7 mouse cellular contexts compared by ENCODE assay signal in the genomic region with DNA sequence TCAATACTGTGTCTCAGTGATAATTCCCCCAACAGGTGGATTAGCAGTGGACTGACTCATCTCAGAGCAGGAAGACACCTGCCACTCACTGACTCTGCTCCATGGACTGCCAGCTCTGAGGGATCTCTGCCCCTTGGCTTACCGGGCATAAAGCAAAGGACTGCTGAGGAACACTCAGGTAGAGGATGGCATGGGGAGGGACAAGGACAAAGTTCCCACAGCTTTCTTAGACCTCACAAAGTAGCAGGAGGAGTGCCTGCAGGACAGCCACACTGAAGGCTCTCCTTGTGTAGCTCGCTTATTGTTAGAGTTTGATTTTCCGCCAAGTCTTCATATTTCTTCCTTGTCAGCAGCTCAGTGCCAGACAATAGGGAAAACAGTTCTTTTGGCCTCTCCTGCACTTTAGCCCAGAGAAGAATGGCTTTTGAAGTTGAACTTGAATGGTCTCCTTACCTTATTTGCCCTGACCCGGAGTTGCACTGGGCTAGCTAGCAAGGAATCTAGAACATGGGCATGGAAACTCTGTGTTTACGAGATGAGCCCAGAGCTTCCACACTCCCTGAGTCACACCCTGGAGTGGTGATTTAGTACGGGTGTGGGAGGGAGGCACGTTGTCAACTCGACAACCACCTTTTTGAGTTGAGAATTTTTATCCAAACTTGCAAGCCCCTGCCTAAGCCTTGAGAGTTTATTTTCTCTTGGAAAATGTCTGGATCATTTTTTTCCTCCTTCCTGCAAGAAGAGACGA.
DNase-seq lines count a peak whose midpoint lies in the region; ATAC-seq lines count a peak whose summit lies in the region.

No protein-coding gene starts in this region.

- no peaks in the 10 kb centered on the region for H3K9me3 ChIP-seq in limb, embryonic 15.5 days
- no peaks in the 10 kb centered on the region for H3K9me3 ChIP-seq in hindbrain, embryonic 14.5 days (ENCODE audit: control insufficient read depth, low read length)
- no peaks in the 10 kb centered on the region for H3K9me3 ChIP-seq in hindbrain, embryonic 13.5 days

- 38% methylated on average over 9 of the region's 9 CpGs for WGBS in limb, embryonic 15.5 days
- 54% methylated on average over 9 of the region's 9 CpGs for WGBS in hindbrain, embryonic 14.5 days
- 62% methylated on average over 9 of the region's 9 CpGs for WGBS in hindbrain, embryonic 13.5 days

- DNase-seq in urinary bladder, postnatal 25 days (ENCODE audit: low spot score): peak; percentile 10
- no peak for DNase-seq in urinary bladder, postnatal 10 days (ENCODE audit: low spot score)
- peak; percentile 69 for DNase-seq in gastrocnemius, postnatal 25 days
- no peak for DNase-seq in hindbrain, embryonic 14.5 days (ENCODE audit: low spot score)
- no peak for DNase-seq in MN1 (ENCODE audit: low spot score)

- H3K4me2 ChIP-seq in limb, embryonic 15.5 days: no peak overlapping the region
- no peak overlapping the region for H3K4me2 ChIP-seq in hindbrain, embryonic 14.5 days (replicated peaks)
- H3K4me2 ChIP-seq in hindbrain, embryonic 13.5 days: no peak overlapping the region

- H3K4me3 ChIP-seq in limb, embryonic 15.5 days: no peak overlapping the region
- H3K4me3 ChIP-seq in hindbrain, embryonic 14.5 days (replicated peaks; ENCODE audit: low read length): no peak overlapping the region
- no peak overlapping the region for H3K4me3 ChIP-seq in hindbrain, embryonic 13.5 days

- H3K36me3 ChIP-seq in limb, embryonic 15.5 days: no peaks in the 10 kb centered on the region
- H3K36me3 ChIP-seq in hindbrain, embryonic 14.5 days (replicated peaks; ENCODE audit: control insufficient read depth, insufficient read depth): no peaks in the 10 kb centered on the region
- no peaks in the 10 kb centered on the region for H3K36me3 ChIP-seq in hindbrain, embryonic 13.5 days

- H3K27me3 ChIP-seq in limb, embryonic 15.5 days: no peaks in the 10 kb centered on the region
- H3K27me3 ChIP-seq in hindbrain, embryonic 14.5 days (ENCODE audit: control insufficient read depth, insufficient read depth, low read length): peaks cover 42% of the 10 kb centered on the region
- peaks cover 63% of the 10 kb centered on the region for H3K27me3 ChIP-seq in hindbrain, embryonic 13.5 days

- ATAC-seq in limb, embryonic 15.5 days (ENCODE audit: insufficient number of reproducible peaks, low FRiP score, low TSS enrichment, low read depth): no peak
- no peak; the same call in 1 of the 2 replicates for ATAC-seq in hindbrain, embryonic 14.5 days (ENCODE audit: low FRiP score)
- no peak for ATAC-seq in hindbrain, embryonic 13.5 days (ENCODE audit: low FRiP score)

- H3K9ac ChIP-seq in limb, embryonic 15.5 days: no peak overlapping the region
- no peak overlapping the region for H3K9ac ChIP-seq in hindbrain, embryonic 14.5 days
- no peak overlapping the region for H3K9ac ChIP-seq in hindbrain, embryonic 13.5 days

- H3K27ac ChIP-seq in limb, embryonic 15.5 days: peak overlapping the region; percentile 50
- H3K27ac ChIP-seq in hindbrain, embryonic 14.5 days: no peak overlapping the region
- no peak overlapping the region for H3K27ac ChIP-seq in hindbrain, embryonic 13.5 days

- peaks cover 14% of the 10 kb centered on the region; the same call in 1 of the 2 replicates for H3K4me1 ChIP-seq in limb, embryonic 15.5 days
- peaks cover 7% of the 10 kb centered on the region for H3K4me1 ChIP-seq in hindbrain, embryonic 14.5 days (replicated peaks; ENCODE audit: control insufficient read depth, insufficient read depth, low read length)
- peaks cover 10% of the 10 kb centered on the region for H3K4me1 ChIP-seq in hindbrain, embryonic 13.5 days (replicated peaks)

Comparison
In these comparisons a context has a peak if more than half of its experiments do, and no peak if none do; other contexts are left out.
1. DNase-seq: peak in urinary bladder, postnatal 25 days (single experiment) and gastrocnemius, postnatal 25 days (single experiment); none in urinary bladder, postnatal 10 days (single experiment), hindbrain, embryonic 14.5 days (single experiment) and MN1 (single experiment).